Mouse (Mus musculus) spleen, adult 2 months (tissue): ENCODE results near the gene Slc38a9.

Experiments used
- CTCF ChIP-seq: fragments of 200-500 bp; IDR thresholded peaks from 2 replicates; pipeline ENCODE4 v1.5.1; 2011; ENCODE audit warnings: mild to moderate bottlenecking, inconsistent platforms; ENCODE audit not compliant: insufficient read depth, insufficient read length, insufficient replicate concordance; ENCODE audit errors: extremely low read depth
- POLR2A ChIP-seq: fragments of 200-500 bp; IDR thresholded peaks from 2 replicates; pipeline ENCODE4 v1.6.1; 2011; ENCODE audit warnings: low read depth, low read length, inconsistent platforms

DNA sequence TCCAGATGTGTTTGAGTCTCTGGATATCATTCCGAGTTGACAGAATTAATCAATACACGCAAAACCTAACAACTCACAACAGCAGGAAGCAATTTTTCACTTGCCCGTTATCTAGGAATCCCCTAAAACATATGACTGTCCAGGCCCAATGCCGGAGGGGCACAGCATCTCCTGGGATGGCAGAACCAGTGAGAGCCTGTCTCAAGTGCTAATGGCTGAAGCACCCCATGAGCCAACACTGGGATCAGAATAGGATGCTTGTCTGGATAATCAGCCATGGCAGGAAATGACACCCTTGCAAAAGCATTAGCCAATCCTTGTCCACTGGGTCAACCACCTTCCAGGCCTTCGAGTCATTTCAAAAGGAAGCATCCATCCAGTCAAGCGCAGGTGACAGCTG is 79.5 kb downstream of the Slc38a9 start:
- no peak for TF ChIP-seq POLR2A
- TF ChIP-seq CTCF, result no peak
